Mouse (Mus musculus) megakaryocyte, embryonic 14.5 days (primary cell): Measurements from ENCODE around the gene Gm21985. TPM values are rescaled to one million over a fixed set of nuclear protein-coding genes. Genes with fewer than 3 reads are reported as not detected.

Experiments
- H3K27me3 ChIP-seq: replicated peaks from 2 replicates; pipeline ENCODE3; 2012; ENCODE audit warnings: inconsistent platforms
- H3K36me3 ChIP-seq: replicated peaks from 2 replicates; pipeline ENCODE3; 2012; ENCODE audit warnings: low read length, inconsistent platforms, mixed read lengths
- H3K4me1 ChIP-seq: 2 replicates; pipeline ENCODE4 v1.6.1; 2012; ENCODE audit warnings: inconsistent platforms
- H3K4me3 ChIP-seq: replicated peaks from 2 replicates; pipeline ENCODE3; 2012; ENCODE audit warnings: moderate library complexity, mild to moderate bottlenecking, inconsistent platforms
- H3K9me3 ChIP-seq: 2 replicates; pipeline ENCODE4 v1.6.1; 2012; ENCODE audit warnings: inconsistent platforms
- FLI1 ChIP-seq: IDR thresholded peaks from 2 replicates; pipeline ENCODE4 v1.6.1; 2012; ENCODE audit warnings: low read length, inconsistent platforms, mixed read lengths
- GATA1 ChIP-seq: IDR thresholded peaks from 3 replicates; pipeline ENCODE4 v1.6.1; 2012; ENCODE audit warnings: mixed read lengths, low read length, inconsistent platforms, borderline replicate concordance
- polyA plus RNA-seq: library from polyadenylated mRNA; stranded (reverse); fragments of >175 nt; gene quantifications from 2 replicates; pipeline ENCODE4 v1.2.3, GENCODE M21; 2012; ENCODE audit warnings: low replicate concordance; ENCODE audit not compliant: insufficient read depth

The Gm21985 gene
- polyA plus RNA-seq, 1 experiment, result not detected

DNA sequence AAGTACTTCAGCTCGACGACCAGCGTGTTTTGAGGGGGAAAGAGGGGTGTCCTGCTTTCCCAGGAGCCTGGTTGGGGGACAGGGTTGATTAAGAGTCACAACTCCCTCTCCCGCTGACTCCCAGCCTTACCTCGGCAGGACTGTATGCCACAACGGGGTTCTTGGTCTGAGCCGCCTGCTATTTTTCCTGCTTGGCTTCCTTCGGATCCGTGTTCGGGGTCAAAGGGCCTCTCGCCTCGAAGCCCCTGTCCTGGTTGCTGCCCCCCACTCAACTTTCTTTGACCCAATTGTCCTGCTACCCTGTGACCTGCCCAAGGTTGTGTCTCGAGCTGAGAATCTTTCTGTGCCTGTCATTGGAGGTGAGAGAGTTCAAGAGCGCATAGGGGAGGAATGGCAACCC, 24.3 kb upstream of the Gm21985 start:
- Histone ChIP-seq H3K4me3 (no peak overlapping the region), H3K9me3 (no peaks in the 10 kb centered on the region), H3K27me3 (peaks cover 27% of the 10 kb centered on the region), H3K36me3 (peaks cover 3% of the 10 kb centered on the region), H3K4me1 (peaks cover 35% of the 10 kb centered on the region)
- TF ChIP-seq FLI1 (no peak), GATA1 (no peak)

GRCm38 (mm10) chr2:112245307-112245706, 20.8 kb upstream of the Gm21985 start:
- Histone ChIP-seq H3K9me3 (no peaks in the 10 kb centered on the region), H3K4me1 (peaks cover 12% of the 10 kb centered on the region), H3K36me3 (peaks cover 3% of the 10 kb centered on the region)

DNA sequence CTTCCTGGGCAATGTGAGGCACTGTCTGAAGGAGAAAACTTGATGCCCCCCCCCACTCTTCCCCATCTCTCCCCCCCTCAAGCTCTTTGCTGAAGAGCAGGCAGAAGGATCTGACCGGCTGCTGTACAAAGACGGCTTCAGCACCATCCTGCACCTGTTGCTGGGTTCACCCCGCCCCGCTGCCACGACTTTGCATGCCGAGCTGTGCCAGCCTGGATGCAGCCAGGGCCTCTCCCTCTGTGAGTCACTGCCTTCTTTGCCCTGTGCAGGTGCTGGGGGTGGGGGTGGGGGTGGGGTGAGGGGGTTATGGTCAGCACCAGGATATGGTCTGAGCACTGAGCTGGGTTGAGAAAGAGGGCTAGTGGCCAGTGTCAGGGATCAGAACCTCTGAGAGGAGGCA, 19.9 kb upstream of the Gm21985 start:
- peaks cover 3% of the 10 kb centered on the region for H3K36me3 ChIP-seq

More at GRCm38 (mm10) chr2:112245307-112245706, 20.8 kb upstream of the Gm21985 start:
- Histone ChIP-seq H3K4me3 (no peak overlapping the region), H3K27me3 (peaks cover 32% of the 10 kb centered on the region)
- TF ChIP-seq GATA1, result no peak
- TF ChIP-seq FLI1, result no peak

DNA sequence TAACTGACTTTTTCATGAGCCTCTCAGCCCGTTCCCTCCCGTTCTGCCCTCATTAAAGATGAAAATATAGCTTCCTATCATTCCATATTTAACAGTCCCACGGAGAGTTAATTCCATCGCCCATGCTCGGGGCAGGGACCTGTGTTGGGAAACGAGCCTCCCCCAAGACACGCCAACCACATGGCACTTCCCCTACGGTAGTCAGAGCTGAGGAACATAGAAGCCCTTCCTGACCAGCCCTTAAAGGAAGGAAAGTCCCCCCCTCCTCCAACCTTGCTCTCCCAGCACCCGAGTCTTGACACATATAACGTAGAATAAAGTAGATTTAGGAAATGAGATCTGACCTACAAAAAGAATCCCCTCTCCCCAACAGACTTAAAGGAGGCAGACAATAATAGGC, 18.8 kb upstream of the Gm21985 start:
- no peak overlapping the region for H3K4me3 ChIP-seq
- H3K27me3 ChIP-seq, result peaks cover 23% of the 10 kb centered on the region
- no peaks in the 10 kb centered on the region for H3K9me3 ChIP-seq
- TF ChIP-seq GATA1, result no peak
- TF ChIP-seq FLI1, result no peak
- peaks cover 8% of the 10 kb centered on the region; the same call in 1 of the 2 replicates for H3K4me1 ChIP-seq
- peaks cover 3% of the 10 kb centered on the region for H3K36me3 ChIP-seq

More for the DNA sequence above, 19.9 kb upstream of the Gm21985 start:
- H3K9me3 ChIP-seq, result no peaks in the 10 kb centered on the region
- peaks cover 30% of the 10 kb centered on the region for H3K27me3 ChIP-seq
- TF ChIP-seq FLI1 (no peak), GATA1 (no peak)
- H3K4me1 ChIP-seq, result peaks cover 8% of the 10 kb centered on the region; the same call in 1 of the 2 replicates
- H3K4me3 ChIP-seq, result no peak overlapping the region

GRCm38 (mm10) chr2:112249780-112250453, 16.2 kb upstream of the Gm21985 start:
- H3K36me3 ChIP-seq, result no peaks in the 10 kb centered on the region

DNA sequence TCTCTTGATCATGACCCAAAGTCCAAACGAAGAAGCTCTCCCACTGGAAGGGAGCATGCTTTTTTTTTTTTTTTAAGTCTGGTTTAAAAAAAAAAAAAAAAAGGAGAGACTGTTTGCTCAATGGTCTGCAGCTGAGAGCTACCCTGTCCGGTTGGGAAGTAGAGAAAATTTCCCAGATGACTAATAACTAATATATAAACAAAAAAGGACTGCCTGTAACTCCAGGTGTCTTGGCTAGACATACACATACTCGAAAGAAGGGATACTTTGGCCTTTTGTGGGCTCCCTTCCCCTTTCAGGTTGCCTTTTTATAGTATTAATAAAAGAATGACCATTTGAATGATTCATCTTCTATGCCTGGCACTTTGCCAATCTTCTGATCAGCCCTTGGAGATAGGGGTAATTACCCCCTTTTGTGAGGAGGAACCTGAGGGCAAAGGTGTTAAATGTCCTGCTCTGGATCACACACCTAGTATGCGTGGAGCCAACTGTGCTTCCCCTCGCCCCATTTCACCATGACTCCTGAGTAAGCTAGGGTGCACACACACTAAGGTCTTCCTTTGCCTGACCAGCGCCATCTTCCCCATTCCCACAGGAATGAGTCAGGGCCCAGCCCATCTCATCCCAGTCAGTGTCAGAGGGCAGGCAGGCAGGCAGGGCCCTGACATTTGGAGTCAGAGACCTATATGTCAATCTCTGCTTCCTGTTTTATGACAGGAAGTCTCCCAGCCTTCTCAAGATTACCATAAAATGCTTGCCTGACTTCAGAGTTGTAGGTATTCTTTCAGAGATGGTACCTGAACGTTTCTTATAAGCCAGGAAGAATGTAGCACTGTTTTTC, 11.2 kb upstream of the Gm21985 start:
- peaks cover 16% of the 10 kb centered on the region for H3K4me1 ChIP-seq
- peaks cover 23% of the 10 kb centered on the region for H3K27me3 ChIP-seq
- H3K9me3 ChIP-seq, result no peaks in the 10 kb centered on the region
- TF ChIP-seq GATA1 (no peak), FLI1 (no peak)
- no peak overlapping the region for H3K4me3 ChIP-seq
- no peaks in the 10 kb centered on the region for H3K36me3 ChIP-seq

More at GRCm38 (mm10) chr2:112249780-112250453, 16.2 kb upstream of the Gm21985 start:
- Histone ChIP-seq H3K27me3 (peaks cover 27% of the 10 kb centered on the region), H3K4me3 (no peak overlapping the region), H3K4me1 (peaks cover 1% of the 10 kb centered on the region), H3K9me3 (no peaks in the 10 kb centered on the region)
- no peak for TF ChIP-seq GATA1

GRCm38 (mm10) chr2:112259241-112259962, 6.7 kb upstream of the Gm21985 start, which contains the start of gene Nutm1:
Gene Nutm1 (minus strand): TSS chr2:112259291.
- Histone ChIP-seq H3K27me3 (peaks cover 8% of the 10 kb centered on the region), H3K9me3 (no peaks in the 10 kb centered on the region), H3K4me1 (peaks cover 38% of the 10 kb centered on the region), H3K4me3 (peak within 1 kb of the TSS; percentile 69), H3K36me3 (no peaks in the 10 kb centered on the region)
- TF ChIP-seq GATA1, result no peak
- no peak for TF ChIP-seq FLI1

- H3K27me3 ChIP-seq, result no peaks in the 10 kb centered on the region
- H3K4me1 ChIP-seq, result peaks cover 49% of the 10 kb centered on the region
- H3K4me3 ChIP-seq, result peak within 1 kb of the TSS; percentile 94
- H3K36me3 ChIP-seq, result no peaks in the 10 kb centered on the region
- H3K9me3 ChIP-seq, result no peaks in the 10 kb centered on the region
- no peak for TF ChIP-seq FLI1
- no peak for TF ChIP-seq GATA1
Measured at GRCm38 (mm10) chr2:112261748-112262653, 4.1 kb upstream of the Gm21985 start, which contains the start of gene Nop10. Gene Nop10 (plus strand): TSS chr2:112261926.
